Mouse (Mus musculus) testis, adult 2 months (tissue): Measurements from ENCODE around the gene Stk10.

Experiments used
- CTCF ChIP-seq: fragments of 200-500 bp; IDR thresholded peaks from 2 replicates; pipeline ENCODE4 v1.5.1; 2012; ENCODE audit warnings: low read depth, mild to moderate bottlenecking, inconsistent platforms, low read length, moderate library complexity; ENCODE audit not compliant: control insufficient read depth, insufficient read depth, insufficient replicate concordance
- POLR2A ChIP-seq: fragments of 200-500 bp; IDR thresholded peaks from 2 replicates; pipeline ENCODE4 v1.6.1; 2012; ENCODE audit warnings: low read depth, mild to moderate bottlenecking, inconsistent platforms, low read length, moderate library complexity; ENCODE audit not compliant: control insufficient read depth

DNA sequence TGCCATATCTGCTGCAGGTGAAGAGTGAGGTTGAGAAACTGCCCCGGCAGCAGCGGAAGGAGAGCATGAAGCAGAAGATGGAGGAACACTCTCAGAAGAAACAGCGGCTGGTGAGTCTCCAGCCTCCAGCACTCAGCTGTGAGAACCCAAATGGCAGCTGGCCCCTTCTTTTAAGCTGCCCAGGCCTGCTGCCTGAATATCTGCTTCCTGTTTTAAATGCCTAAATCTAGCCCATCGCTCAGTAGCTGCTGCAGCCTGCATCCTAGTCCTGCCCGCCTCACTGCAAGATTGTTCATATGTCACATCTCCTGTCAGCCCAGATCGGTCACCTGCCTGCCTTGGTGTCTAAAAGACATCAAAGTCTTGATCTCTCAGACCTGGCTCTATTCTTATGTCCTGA, 77.5 kb downstream of the Stk10 start:
- no peak for TF ChIP-seq CTCF
- TF ChIP-seq POLR2A: no peak
